ENCODE assay signal across 30 mouse cellular contexts in the genomic region with DNA sequence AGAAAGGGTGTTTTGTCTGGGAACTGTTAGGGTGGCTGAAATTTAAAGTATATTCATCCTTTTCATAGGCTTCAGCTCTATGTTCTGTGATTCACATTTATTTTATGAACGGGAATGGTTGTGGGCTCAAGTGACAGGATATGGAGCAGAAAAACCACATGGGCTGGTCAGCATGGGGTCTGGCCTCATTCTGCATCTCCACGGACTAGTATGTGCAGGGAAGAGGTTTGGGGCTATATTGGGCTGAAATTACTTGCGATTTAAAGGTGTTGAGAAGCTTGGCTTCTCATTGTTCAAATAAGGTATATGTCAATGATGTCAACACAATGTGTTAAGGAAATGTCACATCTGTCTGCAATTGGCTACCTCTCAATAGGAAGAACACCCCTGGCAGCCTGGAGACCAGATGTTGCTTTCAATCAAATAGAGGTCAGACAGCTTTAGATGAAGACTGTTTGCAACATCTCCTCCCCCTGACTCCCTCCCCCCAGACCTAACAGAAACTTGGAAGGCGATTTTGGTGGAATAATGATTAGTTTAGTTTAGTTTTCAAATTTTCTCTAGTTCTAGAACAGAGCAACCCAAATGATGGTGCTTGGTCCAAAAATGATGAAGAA.
DNase-seq lines count a peak whose midpoint lies in the region; ATAC-seq and TF ChIP-seq lines count a peak whose summit lies in the region.
"Had no signal": no experiment of that assay in that cellular context is flagged by ENCODE, and none has a peak within 500 bp of the region (broad histone marks: within the 10 kb centered on the region; RNA-seq: fewer than 3 reads in every experiment).

No protein-coding gene starts in this region.

- WGBS in limb, embryonic 14.5 days = 23% methylated on average over 4 of the region's 4 CpGs

- DNase-seq in cerebellum, postnatal 14 days = peak; percentile 21 to 23
- DNase-seq in embryo, embryonic 11 days = peak; percentile 34
- peak; percentile 10 for DNase-seq in hindlimb bud, embryonic 11.5 days (ENCODE audit: extremely low spot score, low read depth, low spot score)
- peak; percentile 23 for DNase-seq in limb, embryonic 14.5 days (ENCODE audit: low spot score)
- no peak for DNase-seq in ovary, adult 18-20 months (ENCODE audit: low spot score)
- no peak for DNase-seq in c-Kit-positive CD71-positive TER-119-positive erythroid progenitor cells, embryonic 14.5 days (ENCODE audit: low spot score)
- DNase-seq: adrenal gland, postnatal 10 days; cerebellum, adult 18-20 months; forebrain, postnatal 0 days; gastrocnemius, postnatal 36 days; heart, adult 2 months; kidney, adult 18-20 months; kidney, postnatal 25 days; liver, postnatal 0 days; lung, postnatal 36 days; right cerebral cortex, postnatal 25 days had no signal

- H3K27me3 ChIP-seq in limb, embryonic 14.5 days (ENCODE audit: control insufficient read depth, insufficient read depth, low read length) = no peaks in the 10 kb centered on the region
- H3K27me3 ChIP-seq: embryonic facial prominence, embryonic 12.5 days; forebrain, embryonic 12.5 days; heart, embryonic 12.5 days; hindbrain, embryonic 15.5 days; kidney, embryonic 15.5 days; liver, embryonic 12.5 days; megakaryocyte, embryonic 14.5 days; midbrain, embryonic 13.5 days; stomach, embryonic 15.5 days had no signal

- H3K27ac ChIP-seq in limb, embryonic 14.5 days (replicated peaks; ENCODE audit: low read depth, low read length) = no peak overlapping the region
- H3K27ac ChIP-seq: embryonic facial prominence, embryonic 12.5 days; forebrain, embryonic 12.5 days; gastrocnemius, adult 2 months; heart, adult 2 months; hindbrain, embryonic 10.5 days; hindbrain, embryonic 15.5 days; kidney, embryonic 15.5 days; liver, embryonic 12.5 days; midbrain, embryonic 13.5 days; stomach, embryonic 15.5 days had no signal

- no peak overlapping the region for H3K4me3 ChIP-seq in limb, embryonic 14.5 days (replicated peaks; ENCODE audit: low read length)
- H3K4me3 ChIP-seq: embryonic facial prominence, embryonic 12.5 days; forebrain, embryonic 12.5 days; gastrocnemius, adult 2 months; heart, adult 2 months; heart, embryonic 12.5 days; hindbrain, embryonic 10.5 days; hindbrain, embryonic 15.5 days; kidney, embryonic 15.5 days; liver, embryonic 12.5 days; megakaryocyte, embryonic 14.5 days; midbrain, embryonic 13.5 days; stomach, embryonic 15.5 days had no signal

- no peak overlapping the region for H3K4me2 ChIP-seq in limb, embryonic 14.5 days (replicated peaks; ENCODE audit: low read depth, low read length, severe bottlenecking)
- H3K4me2 ChIP-seq: embryonic facial prominence, embryonic 12.5 days; forebrain, embryonic 12.5 days; heart, embryonic 12.5 days; hindbrain, embryonic 15.5 days; kidney, embryonic 15.5 days; liver, embryonic 12.5 days; midbrain, embryonic 13.5 days; stomach, embryonic 15.5 days had no signal

- no peak overlapping the region for H3K9ac ChIP-seq in limb, embryonic 14.5 days (ENCODE audit: low read depth, low read length, severe bottlenecking)
- H3K9ac ChIP-seq: embryonic facial prominence, embryonic 12.5 days; forebrain, embryonic 12.5 days; forebrain, postnatal 0 days; heart, embryonic 12.5 days; hindbrain, embryonic 15.5 days; kidney, embryonic 15.5 days; liver, embryonic 12.5 days; liver, postnatal 0 days; midbrain, embryonic 13.5 days; stomach, embryonic 15.5 days had no signal

- ATAC-seq in cerebellum, adult (ENCODE audit: insufficient number of reproducible peaks, low FRiP score, low TSS enrichment) = no peak
- peak; percentile 70 for ATAC-seq in limb, embryonic 14.5 days (ENCODE audit: low FRiP score, low read depth)
- no peak for ATAC-seq in megakaryocyte progenitor cell, adult 5-6 weeks (replicated peaks; ENCODE audit: poor library complexity)
- ATAC-seq: forebrain, postnatal 0 days; liver, embryonic 12.5 days; liver, postnatal 0 days; midbrain, embryonic 13.5 days had no signal

- H3K9me3 ChIP-seq in limb, embryonic 14.5 days (ENCODE audit: control insufficient read depth, low read length) = no peaks in the 10 kb centered on the region
- H3K9me3 ChIP-seq: embryonic facial prominence, embryonic 12.5 days; forebrain, embryonic 12.5 days; heart, embryonic 12.5 days; hindbrain, embryonic 10.5 days; hindbrain, embryonic 15.5 days; kidney, embryonic 15.5 days; liver, embryonic 12.5 days; midbrain, embryonic 13.5 days; stomach, embryonic 15.5 days had no signal

- TF ChIP-seq POLR2A in limb, embryonic 14.5 days (IDR thresholded peaks at IDR 0.05; ENCODE audit: borderline replicate concordance, extremely low read depth, insufficient read depth, insufficient read length) = no peak

- 0 out of 2 replicates have a peak, but pooled peaks cover 8% of the 10 kb centered on the region for H3K4me1 ChIP-seq in limb, embryonic 14.5 days (ENCODE audit: control insufficient read depth, insufficient read depth, low read length)
- H3K4me1 ChIP-seq: embryonic facial prominence, embryonic 12.5 days; forebrain, embryonic 12.5 days; heart, embryonic 12.5 days; hindbrain, embryonic 10.5 days; hindbrain, embryonic 15.5 days; kidney, embryonic 15.5 days; liver, embryonic 12.5 days; megakaryocyte, embryonic 14.5 days; midbrain, embryonic 13.5 days; stomach, embryonic 15.5 days had no signal

- no peaks in the 10 kb centered on the region for H3K36me3 ChIP-seq in limb, embryonic 14.5 days (ENCODE audit: control insufficient read depth, insufficient read depth, low read length)
- H3K36me3 ChIP-seq: embryonic facial prominence, embryonic 12.5 days; forebrain, embryonic 12.5 days; G1E; heart, embryonic 12.5 days; hindbrain, embryonic 10.5 days; hindbrain, embryonic 15.5 days; kidney, embryonic 15.5 days; liver, embryonic 12.5 days; midbrain, embryonic 13.5 days; stomach, embryonic 15.5 days had no signal

Comparison
In these comparisons a context has a peak if more than half of its experiments do, and no peak if none do; other contexts are left out.
1. DNase-seq: peak in cerebellum, postnatal 14 days (2 of 2), embryo, embryonic 11 days (single experiment), hindlimb bud, embryonic 11.5 days (single experiment) and limb, embryonic 14.5 days (single experiment); none in ovary, adult 18-20 months (single experiment) and c-Kit-positive CD71-positive TER-119-positive erythroid progenitor cells, embryonic 14.5 days (single experiment).